Mouse (Mus musculus) left cerebral cortex, postnatal 10 days (tissue): ENCODE data around the gene Pacs1. TPM values are rescaled to one million over a fixed set of nuclear protein-coding genes. Genes with fewer than 3 reads are reported as not detected.
"Not testable (repeated sequence)": the region's sequence is repeated elsewhere in the genome, so short reads cannot be mapped to it uniquely, and the experiment has no call there.

Experiments
- DNase-seq, 2 experiments: peaks; one replicate each; pipeline ENCODE4 v3.0.0; 2021 to 2022; ENCODE audit warnings: low spot score in 2 of 2, mixed read lengths in 1 of 2; ENCODE audit errors: extremely low spot score in 1 of 2
- intact Hi-C: fragments of 180-260 bp; cut with DNase I; formaldehyde crosslinking; loops from one replicate; pipeline ENCODE4 v1.15.1; 2025
- microRNA-seq: library from miRNA; unstranded; fragments of <30 nt; microRNA quantifications from one replicate; pipeline ENCODE4 v1.2.0, GENCODE M21; 2022
- total RNA-seq, 2 experiments: library from RNA; stranded (reverse); gene quantifications; 2 replicates each; pipeline ENCODE4 v1.2.3; 2021

Gene Pacs1
- total RNA-seq, 2 experiments from 2014 or later = 77.2 to 77.9 TPM

- DNase-seq, intact Hi-C loops: not testable (repeated sequence)
These were observed 186.4 kb downstream of the Pacs1 start for GRCm38 (mm10) chr19:5086533-5086932.

GRCm38 (mm10) chr19:5085145-5085863 lies 187.6 kb downstream of the Pacs1 start, which contains the start of gene Tmem151a:
Tmem151a (minus strand) TSS chr19:5085531.
- peak in 1 of 2 experiments; percentile 64 for DNase-seq
- intact Hi-C loops = no loop called here

- intact Hi-C loops = no loop called here
- DNase-seq = peak in 1 of 2 experiments; percentile 54
These were observed 188.1 kb downstream of the Pacs1 start for GRCm38 (mm10) chr19:5084834-5085144.

- intact Hi-C loops = no loop called here
- DNase-seq = no peak
These were observed 188.7 kb downstream of the Pacs1 start for GRCm38 (mm10) chr19:5083961-5084833.

Small RNAs within 50 kb of the gene (microRNA-seq; reads per million reads assigned to microRNA genes)
- gene Gm27468 = not detected

Other genes starting within 250 kb of the Pacs1 start
- 10 to 100 TPM; 22.0 to 24.1 TPM for gene Slc29a2, start 249.3 kb downstream of the Pacs1 start, total RNA-seq
- gene B4gat1, start 234.3 kb downstream of the Pacs1 start, total RNA-seq = 100 to 1,000 TPM; 133 to 136 TPM
- 1 to 10 TPM; 6.3 to 7.0 TPM for gene AC124502.3, start 234.2 kb downstream of the Pacs1 start, total RNA-seq
- 1 to 10 TPM; 6.6 to 8.8 TPM for gene Brms1, start 231.8 kb downstream of the Pacs1 start, total RNA-seq
- gene Rin1, start 222.6 kb downstream of the Pacs1 start, total RNA-seq = 10 to 100 TPM; 16.9 to 24.1 TPM
- 10 to 100 TPM in 1 of 2 experiments, 1 to 10 TPM in 1; 9.5 to 12.2 TPM for gene Cd248, start 205.0 kb downstream of the Pacs1 start, total RNA-seq
- gene Tmem151a, start 187.6 kb downstream of the Pacs1 start, total RNA-seq = 100 to 1,000 TPM; 115 to 122 TPM
- 10 to 100 TPM; 27.3 to 30.4 TPM for gene Yif1a, start 184.6 kb downstream of the Pacs1 start, total RNA-seq
- 100 to 1,000 TPM; 379 to 384 TPM for gene Cnih2, start 174.6 kb downstream of the Pacs1 start, total RNA-seq
- 100 to 1,000 TPM; 167 to 168 TPM for gene Rab1b, start 166.0 kb downstream of the Pacs1 start, total RNA-seq
- 100 to 1,000 TPM; 186 to 195 TPM for gene Klc2, start 154.6 kb downstream of the Pacs1 start, total RNA-seq
- gene Sf3b2, start 22.3 kb upstream of the Pacs1 start, total RNA-seq = 100 to 1,000 TPM; 185 to 193 TPM
- 10 to 100 TPM; 84.1 to 90.3 TPM for gene Gal3st3, start 25.2 kb upstream of the Pacs1 start, total RNA-seq
- not detected for gene Catsper1, start 62.6 kb upstream of the Pacs1 start, total RNA-seq
- 10 to 100 TPM; 10.4 to 13.8 TPM for gene Cst6, start 76.5 kb upstream of the Pacs1 start, total RNA-seq
- 10 to 100 TPM; 30.0 to 31.0 TPM for gene Eif1ad, start 93.6 kb upstream of the Pacs1 start, total RNA-seq
- gene Banf1, start 94.0 kb upstream of the Pacs1 start, total RNA-seq = 100 to 1,000 TPM; 113 to 124 TPM
- gene Sart1, start 115.6 kb upstream of the Pacs1 start, total RNA-seq = 10 to 100 TPM; 80.1 to 97.5 TPM
- not detected for gene Tsga10ip, start 129.4 kb upstream of the Pacs1 start, total RNA-seq
- gene Drap1, start 151.9 kb upstream of the Pacs1 start, total RNA-seq = 100 to 1,000 TPM; 188 to 190 TPM
- gene AI837181, start 152.0 kb upstream of the Pacs1 start, total RNA-seq = 10 to 100 TPM; 60.0 to 65.6 TPM
- not detected for gene Fosl1, start 174.4 kb upstream of the Pacs1 start, total RNA-seq
- 10 to 100 TPM; 21.9 to 24.0 TPM for gene Ccdc85b, start 184.8 kb upstream of the Pacs1 start, total RNA-seq
- gene Fibp, start 187.5 kb upstream of the Pacs1 start, total RNA-seq = 10 to 100 TPM; 89.9 to 90.4 TPM
- 1 to 10 TPM; 2.5 to 4.9 TPM for gene Ctsw, start 195.4 kb upstream of the Pacs1 start, total RNA-seq
- 10 to 100 TPM; 18.3 to 18.6 TPM for gene Efemp2, start 200.8 kb upstream of the Pacs1 start, total RNA-seq
- 10 to 100 TPM; 32.2 to 33.3 TPM for gene Mus81, start 215.3 kb upstream of the Pacs1 start, total RNA-seq
- 1,000 to 10,000 TPM; 1,943 to 1,967 TPM for gene Cfl1, start 217.3 kb upstream of the Pacs1 start, total RNA-seq
- 1 to 10 TPM; 4.8 to 5.4 TPM for gene 1700020D05Rik, start 230.7 kb upstream of the Pacs1 start, total RNA-seq
- 10 to 100 TPM; 76.9 to 77.8 TPM for gene Snx32, start 237.4 kb upstream of the Pacs1 start, total RNA-seq